Mouse (Mus musculus): ENCODE data around the gene Bcap31. TPM values are rescaled to one million over a fixed set of nuclear protein-coding genes. Genes with fewer than 3 reads are reported as not detected.

Gene Bcap31
- 20.5 and 29.9 TPM in 2 replicates for polyA plus RNA-seq (2012; rRNA removed; ENCODE audit: low replicate concordance)

DNA sequence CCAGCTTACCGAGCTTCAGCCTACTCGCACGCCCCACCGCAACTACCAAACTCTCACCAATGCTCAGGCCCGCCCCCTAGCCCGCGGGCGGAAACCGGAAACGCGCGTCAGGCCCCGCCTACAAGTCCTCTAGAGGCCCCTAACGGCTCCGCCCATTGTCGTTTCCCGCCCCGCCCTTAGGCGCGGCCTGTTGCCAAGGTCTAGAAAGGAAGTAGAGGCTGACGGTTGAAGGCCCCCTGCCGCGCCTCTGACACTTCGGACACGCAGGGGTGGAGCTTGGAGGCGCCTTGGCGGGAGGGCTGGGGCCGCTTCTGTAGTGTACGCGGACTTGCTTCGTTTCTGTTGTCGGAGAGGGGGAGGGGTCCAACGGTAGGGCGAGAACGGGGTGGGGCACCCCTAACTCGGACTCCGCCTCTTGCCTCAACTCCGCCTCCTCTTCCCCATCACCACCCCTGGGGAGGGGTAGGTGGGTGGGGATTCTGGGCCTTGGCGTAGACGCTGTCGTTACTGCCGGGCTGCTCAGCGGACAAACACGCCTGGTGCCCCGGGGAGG is at the start of gene Bcap31, which contains the start of gene Abcd1:
Gene Bcap31 (minus strand): TSS at position 67 of the 553 bp plus-strand sequence.
Gene Abcd1 (plus strand): TSS at position 489 of the 553 bp plus-strand sequence.

DNA sequence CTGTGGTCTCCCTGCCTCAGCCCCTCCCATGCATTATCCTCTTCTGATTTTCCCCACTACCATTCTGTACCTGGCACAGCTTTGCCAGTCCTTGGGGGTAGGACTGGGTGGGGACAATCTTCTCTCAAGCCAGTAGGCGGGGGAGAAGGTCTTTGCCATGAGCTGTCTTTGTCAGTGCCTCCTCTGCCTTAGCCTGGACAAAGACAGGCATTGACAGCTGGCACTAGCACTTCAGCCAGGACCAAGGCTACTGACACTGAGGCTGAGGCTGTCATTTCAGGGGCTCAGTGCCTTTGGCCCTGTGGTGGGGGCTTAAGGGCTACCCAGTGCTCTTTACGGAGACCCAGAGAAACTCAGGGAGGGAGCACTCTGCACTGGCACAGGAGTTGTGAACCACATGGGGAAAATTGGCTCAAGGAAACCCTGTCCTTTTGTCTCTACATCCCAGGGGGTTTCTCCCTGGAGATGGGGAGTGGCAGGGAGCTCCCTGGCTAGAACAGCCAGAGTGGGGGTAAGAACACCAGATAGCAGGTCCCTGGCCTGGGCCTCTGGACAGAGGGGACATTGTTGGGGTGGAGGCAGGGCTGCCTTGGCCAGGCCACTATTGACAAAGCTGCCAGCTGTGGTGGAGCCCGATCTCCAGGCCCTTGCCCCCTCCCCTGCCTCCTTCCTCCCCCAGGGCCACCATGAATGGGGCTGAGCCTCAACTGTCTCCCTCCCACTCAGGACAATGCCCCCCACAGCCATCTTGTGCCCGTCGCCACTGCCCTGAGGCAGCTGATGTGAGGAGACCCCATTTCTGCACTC is 40.6 kb upstream of the Bcap31 start, which contains the start of gene Plxnb3:
Gene Plxnb3 (plus strand): TSS at position 757 of the 807 bp plus-strand sequence.

DNA sequence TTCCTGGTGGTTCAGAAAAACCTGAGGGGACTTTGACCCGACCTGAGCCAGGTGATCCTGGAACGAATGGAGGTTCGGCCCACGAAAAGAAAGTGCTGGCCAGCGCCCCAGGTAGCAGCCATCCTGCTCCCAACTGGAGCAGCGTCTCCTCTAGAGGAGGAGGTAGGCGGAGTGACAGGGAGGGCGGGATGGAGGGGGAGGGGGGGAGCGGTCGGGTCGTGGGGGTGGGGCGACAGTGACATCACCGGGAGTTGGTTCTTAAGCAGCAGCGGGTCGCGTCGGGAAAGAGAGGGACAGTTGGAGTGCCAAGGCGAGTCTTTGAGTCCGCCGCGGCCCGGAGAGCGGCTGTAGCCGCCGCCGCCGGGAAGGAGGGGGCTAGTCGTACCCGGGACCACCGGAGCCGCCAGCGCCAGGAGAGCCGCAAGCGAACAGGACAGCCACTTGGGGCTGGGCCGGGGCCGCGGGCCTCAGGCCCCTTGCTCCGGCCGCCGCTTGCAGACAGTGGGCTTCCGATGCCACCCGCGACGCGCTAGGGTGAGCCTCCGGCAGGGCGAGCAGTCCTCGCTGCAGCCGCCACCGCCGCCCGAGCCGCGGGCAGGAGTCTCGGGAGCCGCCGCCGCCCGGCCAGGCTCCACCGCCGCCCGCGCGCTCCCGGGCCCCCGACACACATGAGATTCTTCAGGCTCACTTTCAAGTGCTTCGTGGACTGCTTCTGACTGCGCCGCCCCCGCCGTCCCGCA is 42.9 kb downstream of the Bcap31 start, which contains the start of gene Slc6a8:
Gene Slc6a8 (plus strand): TSS at position 272 of the 740 bp plus-strand sequence.

DNA sequence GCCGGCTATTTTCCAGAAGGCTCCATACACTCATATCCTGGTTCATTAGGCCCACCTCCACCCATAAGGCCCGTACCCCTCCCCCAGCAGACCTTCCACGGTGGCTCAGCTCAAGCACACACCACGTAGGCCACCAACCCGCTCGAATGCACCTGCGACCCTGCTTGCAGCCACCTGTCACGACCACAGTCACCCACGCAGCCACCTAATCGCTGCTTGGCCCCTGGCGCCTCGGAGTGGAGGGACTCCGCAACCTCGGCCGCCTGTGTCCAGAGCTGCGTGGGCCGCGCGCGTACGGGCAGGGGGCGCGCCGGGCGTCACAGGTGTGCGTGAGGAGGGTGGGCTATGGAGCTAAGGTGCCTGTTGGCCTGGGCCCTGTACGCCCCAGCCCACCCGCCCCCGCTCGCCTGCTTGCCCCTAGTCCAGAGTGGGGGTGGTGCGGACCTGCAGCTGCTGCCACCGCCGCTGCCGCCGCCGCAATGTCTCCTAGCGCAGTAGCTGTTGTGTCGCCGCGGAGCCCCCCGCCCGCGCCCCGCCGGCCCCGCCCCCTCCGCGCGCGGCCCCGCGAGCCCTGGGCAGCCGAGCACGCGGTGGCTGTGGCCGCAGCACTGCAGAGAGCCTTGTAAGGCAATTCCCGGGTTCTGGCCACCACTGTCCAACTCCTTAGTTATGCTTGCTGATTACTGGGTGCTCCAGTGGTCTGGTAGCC is 56.2 kb downstream of the Bcap31 start, which contains the start of gene Pnck:
Gene Pnck (minus strand): TSS at position 543 of the 709 bp plus-strand sequence.

DNA sequence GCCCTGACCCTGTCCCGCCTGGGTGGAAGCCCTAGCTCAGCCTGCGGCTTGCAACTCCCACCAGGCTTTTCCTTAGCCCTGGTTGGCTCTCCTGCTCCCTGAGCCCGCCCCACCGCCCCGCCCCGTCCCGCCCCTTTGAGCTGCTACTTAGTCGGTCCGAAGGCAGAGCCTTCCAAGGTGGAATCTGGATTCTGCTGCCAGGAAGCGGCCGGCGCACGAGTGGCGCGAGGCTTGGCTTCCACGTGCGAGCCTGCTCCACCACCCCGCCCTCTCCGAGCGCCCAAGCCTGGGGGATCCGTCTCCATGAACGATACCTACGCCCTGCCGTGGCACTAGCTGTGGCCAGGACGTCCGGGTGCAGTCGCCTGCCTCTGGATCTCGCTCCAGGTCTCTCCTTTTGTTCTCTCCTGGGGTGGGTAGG is 76.7 kb downstream of the Bcap31 start, which contains the start of gene Dusp9:
Gene Dusp9 (plus strand): TSS at position 165 of the 421 bp plus-strand sequence.

Other genes with a start within 250 kb of the Bcap31 start
- 80.9 and 92.9 TPM in 2 replicates for gene Bgn, start 232.6 kb downstream of the Bcap31 start, polyA plus RNA-seq (2012; rRNA removed; ENCODE audit: low replicate concordance)
- gene Atp2b3, start 213.1 kb downstream of the Bcap31 start, polyA plus RNA-seq (2012; rRNA removed; ENCODE audit: low replicate concordance), result 0.09 and 0.11 TPM in 2 replicates
- gene Dusp9, start 76.8 kb downstream of the Bcap31 start, polyA plus RNA-seq (2012; rRNA removed; ENCODE audit: low replicate concordance), result 0.19 and 1.2 TPM in 2 replicates
- 5.9 and 6.7 TPM in 2 replicates for gene Pnck, start 56.1 kb downstream of the Bcap31 start, polyA plus RNA-seq (2012; rRNA removed; ENCODE audit: low replicate concordance)
- gene Slc6a8, start 43.0 kb downstream of the Bcap31 start, polyA plus RNA-seq (2012; rRNA removed; ENCODE audit: low replicate concordance), result 267 and 893 TPM in 2 replicates
- gene Abcd1, start 422 bp upstream of the Bcap31 start, polyA plus RNA-seq (2012; rRNA removed; ENCODE audit: low replicate concordance), result 59.1 and 133 TPM in 2 replicates
- 0.17 and 0.67 TPM in 2 replicates for gene Plxnb3, start 40.9 kb upstream of the Bcap31 start, polyA plus RNA-seq (2012; rRNA removed; ENCODE audit: low replicate concordance)
- 3.5 and 6.0 TPM in 2 replicates for gene Srpk3, start 58.2 kb upstream of the Bcap31 start, polyA plus RNA-seq (2012; rRNA removed; ENCODE audit: low replicate concordance)
- 111 and 121 TPM in 2 replicates for gene Idh3g, start 70.7 kb upstream of the Bcap31 start, polyA plus RNA-seq (2012; rRNA removed; ENCODE audit: low replicate concordance)
- gene Ssr4, start 70.9 kb upstream of the Bcap31 start, polyA plus RNA-seq (2012; rRNA removed; ENCODE audit: low replicate concordance), result 251 and 470 TPM in 2 replicates
- gene Pdzd4, start 108.8 kb upstream of the Bcap31 start, polyA plus RNA-seq (2012; rRNA removed; ENCODE audit: low replicate concordance), result 0.61 and 0.63 TPM in 2 replicates
- 0.12 TPM in 1 of 2 replicates, not detected in the other for gene Avpr2, start 175.9 kb upstream of the Bcap31 start, polyA plus RNA-seq (2012; rRNA removed; ENCODE audit: low replicate concordance)
- gene L1cam, start 179.9 kb upstream of the Bcap31 start, polyA plus RNA-seq (2012; rRNA removed; ENCODE audit: low replicate concordance), result 8.4 and 14.6 TPM in 2 replicates
- 13.0 and 26.2 TPM in 2 replicates for gene Arhgap4, start 205.7 kb upstream of the Bcap31 start, polyA plus RNA-seq (2012; rRNA removed; ENCODE audit: low replicate concordance)
- gene Naa10, start 205.8 kb upstream of the Bcap31 start, polyA plus RNA-seq (2012; rRNA removed; ENCODE audit: low replicate concordance), result 45.3 and 49.0 TPM in 2 replicates
- gene Renbp, start 214.7 kb upstream of the Bcap31 start, polyA plus RNA-seq (2012; rRNA removed; ENCODE audit: low replicate concordance), result 1.5 and 1.6 TPM in 2 replicates